Mouse (Mus musculus): ENCODE measurements at regions not wholly inside any gene's neighbourhood (a gene's known extent, or its start where the extent isn't known, plus 50 kb on each side); places are given as distances from the start of the nearest gene placed in this dataset.
A peak's percentile ranks its signal among the peaks of the same experiment; 100 is the strongest.

- peak; percentile 71 for DNase-seq
Observed at GRCm38 (mm10) chr19:54757761-54758160, 369.3 kb downstream of the Gpam start.

DNA sequence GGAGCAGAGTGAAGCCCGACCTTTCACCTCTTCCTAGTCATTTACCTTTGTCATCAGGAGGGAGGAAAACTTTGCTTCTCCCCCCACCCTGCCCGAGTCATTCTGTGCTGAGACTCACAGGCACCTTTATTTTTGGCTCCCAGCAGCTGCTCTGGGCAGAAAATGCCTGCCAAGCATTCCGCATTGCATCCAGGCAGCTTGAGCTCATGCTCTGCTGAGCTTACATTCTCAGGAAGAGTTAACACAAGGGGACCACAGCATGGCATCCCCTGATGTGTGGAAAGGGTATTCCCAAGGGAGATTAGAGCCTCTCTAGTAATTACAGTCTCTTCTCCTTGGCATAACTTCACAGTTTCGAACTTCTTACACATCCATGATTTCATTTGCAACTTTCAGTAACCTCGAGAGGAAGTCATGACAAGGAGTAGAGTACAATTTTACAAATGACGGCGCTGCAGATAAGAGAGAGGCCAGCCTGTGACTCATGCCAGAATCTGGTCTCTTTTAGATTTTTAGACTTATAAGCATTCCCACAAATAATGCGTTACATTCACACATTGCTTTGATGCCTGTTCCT, 370.3 kb downstream of the Gpam start:
- DNase-seq: peak; percentile 82

DNA sequence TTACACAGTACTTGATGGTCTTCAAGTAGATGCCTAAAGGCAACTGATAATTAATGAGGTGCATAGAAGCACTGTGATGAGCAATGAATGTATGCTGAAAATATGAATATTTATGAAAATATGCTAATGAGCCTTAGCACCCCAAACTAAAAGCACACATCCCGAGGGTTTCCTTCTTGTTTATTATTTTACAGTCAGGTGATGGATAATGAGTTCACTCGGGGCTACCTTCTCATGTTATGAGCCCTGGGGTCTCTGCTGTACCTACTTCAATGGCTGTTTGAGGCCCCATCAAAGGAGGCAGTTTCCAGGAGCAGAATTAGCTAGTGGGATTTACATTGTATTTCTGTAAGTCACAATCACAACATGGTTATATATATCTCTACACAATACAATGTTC, 371.6 kb downstream of the Gpam start:
- DNase-seq: no peak

- no peak for DNase-seq
Observed at GRCm38 (mm10) chr19:54733938-54734337, 393.1 kb downstream of the Gpam start.

DNA sequence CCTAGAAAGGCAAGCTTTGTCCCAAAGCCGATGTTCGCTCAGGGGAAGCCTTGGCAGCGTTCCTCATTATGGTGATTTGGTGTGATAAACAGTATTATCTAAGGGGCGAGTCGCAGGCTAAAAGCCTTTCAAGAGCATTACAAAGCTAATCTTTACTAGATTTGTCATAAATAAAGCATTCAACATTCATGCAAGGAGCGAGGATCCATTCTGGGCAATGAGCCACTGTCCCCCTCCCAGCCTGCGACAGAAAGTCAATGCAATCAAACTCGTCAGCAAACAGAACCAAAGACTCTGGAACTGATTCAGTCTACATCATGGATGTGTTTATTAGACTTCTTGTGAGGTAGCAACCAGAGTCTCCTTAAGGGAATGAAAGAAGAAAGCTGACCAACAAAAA, 395.3 kb downstream of the Gpam start:
- DNase-seq: no peak

DNA sequence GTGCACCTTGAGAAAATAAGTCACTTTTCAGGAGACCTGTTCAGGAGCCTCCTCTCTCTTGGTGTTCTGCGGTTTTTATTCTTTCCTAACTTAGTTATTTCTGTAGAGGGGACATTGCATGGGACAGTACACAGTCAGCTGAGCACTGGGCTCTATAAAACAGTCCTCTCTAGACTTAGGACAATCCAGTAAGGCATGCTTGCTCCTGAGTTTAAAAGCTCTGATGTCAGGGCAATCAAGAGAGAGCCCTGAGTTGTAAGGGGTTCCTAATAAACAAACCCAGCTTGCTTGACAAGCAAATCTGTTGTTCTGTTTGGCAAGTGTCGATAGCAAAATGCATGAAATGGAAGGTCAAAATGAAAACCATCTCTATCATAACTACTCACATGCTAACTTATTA, 395.7 kb downstream of the Gpam start:
- no peak for DNase-seq

- DNase-seq: no peak
Observed at GRCm38 (mm10) chr19:54730801-54731200, 396.2 kb downstream of the Gpam start.

DNA sequence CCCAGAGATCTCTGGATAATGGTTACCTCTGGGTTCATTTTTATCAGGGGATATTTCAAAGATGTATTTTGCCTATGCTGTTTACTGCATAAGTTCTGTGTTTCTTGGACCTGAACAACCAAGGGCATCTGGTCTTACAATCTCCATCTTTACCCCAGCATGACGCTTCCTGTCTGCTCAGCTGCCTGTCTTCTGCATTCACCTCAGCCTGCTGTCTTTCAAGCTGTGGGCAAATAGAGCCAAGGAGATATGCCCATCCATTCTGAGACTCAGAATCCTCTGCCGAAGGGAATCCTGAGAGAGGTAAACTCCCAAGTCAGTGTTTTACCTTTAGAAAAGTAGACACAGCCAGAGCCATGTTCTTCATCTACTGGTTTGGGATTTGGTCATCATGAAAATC, 396.7 kb downstream of the Gpam start:
- DNase-seq: no peak

GRCm38 (mm10) chr19:54722091-54722490, 404.9 kb downstream of the Gpam start:
- no peak for DNase-seq

DNA sequence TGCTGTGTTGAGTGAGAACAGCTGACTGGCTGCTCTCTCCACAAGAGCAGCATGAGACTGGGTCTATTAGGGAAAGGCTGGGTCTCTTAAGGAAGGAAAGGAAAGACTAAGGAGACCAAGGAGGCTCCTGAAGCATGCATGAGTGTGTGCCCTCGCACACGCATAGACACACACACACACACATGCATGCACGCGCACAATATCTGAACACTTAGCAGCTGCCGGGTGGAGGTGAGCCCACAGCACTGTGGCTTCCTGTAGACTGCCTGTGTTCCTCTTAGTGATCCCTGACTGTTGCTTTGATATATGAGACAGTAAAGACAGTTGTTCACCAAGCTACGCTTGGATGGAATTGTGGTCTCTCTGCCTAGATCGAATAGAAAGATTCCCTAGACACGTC, 429.6 kb downstream of the Gpam start:
- DNase-seq: peak; percentile 57

- no peak for DNase-seq
Observed at GRCm38 (mm10) chr19:54693714-54694113, 433.3 kb downstream of the Gpam start.

DNA sequence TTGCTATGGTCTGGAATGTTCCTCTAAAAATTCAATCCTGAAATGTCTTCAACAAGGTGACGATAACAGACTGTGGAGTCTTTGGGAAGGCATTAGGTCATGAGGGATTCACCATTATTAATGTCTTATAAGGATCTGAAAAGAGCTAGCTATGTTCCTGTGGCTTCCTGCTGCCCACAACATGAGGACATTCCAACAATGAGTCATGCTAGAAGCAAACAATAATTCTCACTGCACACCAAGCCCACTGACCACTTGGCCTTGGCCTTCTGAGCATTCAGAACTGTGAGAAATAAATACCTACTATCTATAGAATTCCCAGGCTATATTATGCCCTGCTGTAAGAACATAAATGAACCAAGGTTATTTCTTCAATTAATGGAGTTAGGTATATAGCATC, 433.9 kb downstream of the Gpam start:
- DNase-seq: peak; percentile 12

DNA sequence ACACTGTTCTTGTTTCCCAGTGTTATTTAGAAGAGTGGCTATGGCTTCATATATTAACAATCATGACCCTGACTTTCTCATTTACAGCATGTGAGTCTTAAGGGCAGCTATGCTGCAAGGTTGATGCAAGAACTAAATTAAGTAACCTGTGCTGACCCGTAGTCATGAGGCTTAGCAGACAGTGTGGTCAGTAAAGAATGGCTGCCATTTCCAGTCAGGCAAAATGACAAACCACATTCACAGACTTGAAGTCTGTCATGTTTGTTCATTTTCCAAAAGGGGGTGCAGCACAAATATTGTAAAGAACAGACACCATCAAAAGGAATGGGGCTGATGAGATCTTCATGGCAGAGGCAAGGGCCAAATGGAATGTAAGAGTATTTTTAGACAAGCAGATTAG, 435.2 kb downstream of the Gpam start:
- DNase-seq: peak; percentile 40

GRCm38 (mm10) chr19:54688630-54689029, 438.4 kb downstream of the Gpam start:
- DNase-seq: peak; percentile 11

DNA sequence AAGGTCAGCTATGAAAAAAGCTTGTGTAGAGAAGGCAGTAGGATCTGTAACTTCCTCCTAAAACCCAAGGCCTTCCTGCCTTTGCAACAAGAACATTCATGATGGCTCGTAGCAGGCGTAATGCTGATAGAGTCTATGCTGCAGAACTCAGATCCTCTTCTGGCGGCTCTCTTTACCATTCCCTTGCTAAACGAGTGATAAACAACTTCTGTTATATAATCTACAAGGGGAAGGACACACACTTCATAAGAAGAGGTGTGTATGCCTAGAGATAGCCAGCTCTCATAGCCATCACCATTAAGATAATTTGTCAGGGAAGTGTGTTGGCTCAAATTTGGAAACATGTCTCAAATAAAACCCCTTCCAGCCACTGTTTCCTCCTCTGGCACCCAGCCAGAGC, 441.9 kb downstream of the Gpam start:
- peak; percentile 60 for DNase-seq

Measured in heart, adult 11 months (tissue).